Mouse (Mus musculus): ENCODE data around the gene 9530068E07Rik.

GRCm38 (mm10) chr11:52437123-52437522 is 40.9 kb downstream of the 9530068E07Rik start:
- TF ChIP-seq POLR2A (IDR thresholded peaks at IDR 0.05; ENCODE audit: control insufficient read depth, extremely low read depth, insufficient read depth, low read length, poor library complexity) (no peak), CTCF (IDR thresholded peaks at IDR 0.05; ENCODE audit: borderline replicate concordance, control insufficient read depth, extremely low read depth, insufficient read depth, low read length, poor library complexity) (no peak)

All from thymus, adult 2 months (tissue).